Comparison of ENCODE assay signal across 21 mouse cellular contexts in the genomic region with DNA sequence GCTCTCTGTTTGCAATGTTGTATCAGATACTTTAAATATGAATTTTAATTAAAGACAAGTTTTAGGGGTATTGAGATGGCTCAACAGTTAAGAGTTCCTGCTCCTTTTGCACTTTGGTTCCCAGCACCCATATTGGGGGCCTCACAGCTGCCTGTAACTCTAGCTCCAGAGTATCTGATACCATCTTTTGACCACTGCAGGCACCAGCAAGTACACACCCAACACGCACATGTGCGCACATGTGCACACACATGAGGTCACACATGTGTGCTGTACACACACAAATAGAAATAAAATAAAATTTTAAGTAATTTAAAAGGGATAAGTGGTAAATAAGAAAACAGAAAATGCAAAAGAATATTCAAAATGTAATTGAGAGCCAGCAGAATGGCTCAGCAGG. TPM values are rescaled to one million over a fixed set of nuclear protein-coding genes. Genes with fewer than 3 reads are reported as not detected.
DNase-seq lines count a peak whose midpoint lies in the region; ATAC-seq and TF ChIP-seq lines count a peak whose summit lies in the region.
"Had no signal": no experiment of that assay in that cellular context is flagged by ENCODE, and none has a peak within 500 bp of the region (broad histone marks: within the 10 kb centered on the region; RNA-seq: fewer than 3 reads in every experiment).

No protein-coding gene starts in this region.

- no peaks in the 10 kb centered on the region for H3K27me3 ChIP-seq in liver, embryonic 12.5 days (replicated peaks)
- H3K27me3 ChIP-seq in liver, embryonic 11.5 days (replicated peaks; ENCODE audit: control insufficient read depth, insufficient read depth, low read length): no peaks in the 10 kb centered on the region
- H3K27me3 ChIP-seq in liver, embryonic 15.5 days: no peaks in the 10 kb centered on the region
- no peaks in the 10 kb centered on the region for H3K27me3 ChIP-seq in liver, postnatal 0 days (ENCODE audit: insufficient read depth, low read length)
- H3K27me3 ChIP-seq: CH12.LX, Patski had no signal

- no peak for TF ChIP-seq CTCF in liver, postnatal 0 days (IDR thresholded peaks at IDR 0.05; ENCODE audit: low read depth)

- ATAC-seq in liver, embryonic 12.5 days: 0 out of 2 replicates have a peak, but pooled peaks have one; percentile 51
- ATAC-seq in liver, embryonic 11.5 days (replicated peaks; ENCODE audit: low FRiP score): no peak; the same call in 1 of the 2 replicates
- ATAC-seq in liver, embryonic 15.5 days (ENCODE audit: insufficient read depth): 0 out of 2 replicates have a peak, but pooled peaks have one; percentile 37
- no peak for ATAC-seq in liver, postnatal 0 days
- ATAC-seq: activated CD4-positive, CD25-positive, alpha-beta regulatory T cell, adult 4 months; CD4-positive, CD25-positive, alpha-beta regulatory T cell, adult 4 months; Patski had no signal

- peaks cover 18% of the 10 kb centered on the region for H3K4me1 ChIP-seq in liver, embryonic 12.5 days
- H3K4me1 ChIP-seq in liver, embryonic 11.5 days (replicated peaks; ENCODE audit: control insufficient read depth, insufficient read depth, low read length): peaks cover 10% of the 10 kb centered on the region
- peaks cover 10% of the 10 kb centered on the region for H3K4me1 ChIP-seq in liver, embryonic 15.5 days (replicated peaks)
- H3K4me1 ChIP-seq in liver, postnatal 0 days (ENCODE audit: insufficient read depth): no peaks in the 10 kb centered on the region

- no peak overlapping the region for H3K27ac ChIP-seq in liver, embryonic 12.5 days
- no peak overlapping the region for H3K27ac ChIP-seq in liver, embryonic 11.5 days (ENCODE audit: low read depth, low read length)
- no peak overlapping the region for H3K27ac ChIP-seq in liver, embryonic 15.5 days (replicated peaks)
- H3K27ac ChIP-seq in liver, postnatal 0 days (ENCODE audit: low read depth): no peak overlapping the region

- H3K4me2 ChIP-seq in liver, embryonic 12.5 days: no peak overlapping the region
- H3K4me2 ChIP-seq in liver, embryonic 11.5 days: no peak overlapping the region
- no peak overlapping the region for H3K4me2 ChIP-seq in liver, embryonic 15.5 days
- H3K4me2 ChIP-seq in liver, postnatal 0 days (ENCODE audit: low read depth, low read length): no peak overlapping the region

- WGBS in liver, embryonic 12.5 days (ENCODE audit: insufficient replicate concordance): 61% methylated on average over 2 of the region's 2 CpGs
- WGBS in liver, embryonic 11.5 days: 74% methylated on average over 2 of the region's 2 CpGs
- 67% methylated on average over 2 of the region's 2 CpGs for WGBS in liver, embryonic 15.5 days (ENCODE audit: insufficient replicate concordance)
- 80% methylated on average over 2 of the region's 2 CpGs for WGBS in liver, postnatal 0 days (ENCODE audit: insufficient replicate concordance)

- peaks cover 16% of the 10 kb centered on the region for H3K36me3 ChIP-seq in liver, embryonic 12.5 days
- no peaks in the 10 kb centered on the region for H3K36me3 ChIP-seq in liver, embryonic 11.5 days (ENCODE audit: control insufficient read depth, insufficient read depth, low read length)
- 0 out of 2 replicates have a peak, but pooled peaks cover 3% of the 10 kb centered on the region for H3K36me3 ChIP-seq in liver, embryonic 15.5 days (replicated peaks)
- H3K36me3 ChIP-seq in liver, postnatal 0 days (replicated peaks; ENCODE audit: insufficient read depth, low read length): peaks cover 12% of the 10 kb centered on the region

- DNase-seq in heart, adult 11 months: peak; percentile 69
- DNase-seq in heart, postnatal 36 days: no peak
- DNase-seq in liver, embryonic 11.5 days (ENCODE audit: low spot score): no peak
- no peak for DNase-seq in liver, postnatal 0 days
- DNase-seq: adrenal gland, adult 2 months; adrenal gland, adult 8-10 months; adrenal gland, postnatal 10 days; adrenal gland, postnatal 14 days; adrenal gland, postnatal 25 days; adrenal gland, postnatal 36 days; B cell, adult 2 months; cerebellum, adult 11 months; cerebellum, adult 11-12 months; cerebellum, adult 18-20 months had no signal

- intact Hi-C loops in heart, postnatal 36 days (cut with DNase I): no loop called here

- no peaks in the 10 kb centered on the region for H3K9me3 ChIP-seq in liver, embryonic 12.5 days (replicated peaks)
- no peaks in the 10 kb centered on the region for H3K9me3 ChIP-seq in liver, embryonic 11.5 days (ENCODE audit: control insufficient read depth, low read length)
- no peaks in the 10 kb centered on the region for H3K9me3 ChIP-seq in liver, embryonic 15.5 days (replicated peaks)
- H3K9me3 ChIP-seq in liver, postnatal 0 days (ENCODE audit: low read length): no peaks in the 10 kb centered on the region
- H3K9me3 ChIP-seq: G1E had no signal

- H3K9ac ChIP-seq in liver, embryonic 12.5 days: no peak overlapping the region
- no peak overlapping the region for H3K9ac ChIP-seq in liver, embryonic 11.5 days (ENCODE audit: low read depth, low read length)
- no peak overlapping the region for H3K9ac ChIP-seq in liver, embryonic 15.5 days
- no peak overlapping the region for H3K9ac ChIP-seq in liver, postnatal 0 days (replicated peaks)

- H3K4me3 ChIP-seq in liver, embryonic 12.5 days: no peak overlapping the region
- H3K4me3 ChIP-seq in liver, embryonic 11.5 days (ENCODE audit: low read depth, low read length): no peak overlapping the region
- H3K4me3 ChIP-seq in liver, embryonic 15.5 days (replicated peaks): no peak overlapping the region
- H3K4me3 ChIP-seq in liver, postnatal 0 days (ENCODE audit: low read depth, low read length): no peak overlapping the region

- TF ChIP-seq EP300 in liver, postnatal 0 days (IDR thresholded peaks at IDR 0.05; ENCODE audit: low read depth): no peak

RNA-seq across cellular contexts. Expression of gene Washc3, which starts 27.1 kb away (rescaled TPM):
- total RNA-seq in heart, postnatal 36 days (2021): 10 to 100 TPM; 31.6 to 34.1 TPM
- polyA plus RNA-seq in liver, embryonic 12.5 days (2016; fragmentation: Nextera tagmentation; extraction: Ambion mirVana): 34.9 and 36.0 TPM in 2 replicates
- polyA plus RNA-seq in liver, embryonic 11.5 days (2014; fragmentation: Nextera tagmentation; extraction: Ambion mirVana): 56.6 and 58.7 TPM in 2 replicates
- 24.6 and 25.6 TPM in 2 replicates for polyA plus RNA-seq in liver, embryonic 15.5 days (2015; fragmentation: Nextera tagmentation; extraction: Ambion mirVana)
- 40.1 and 42.1 TPM in 2 replicates for polyA plus RNA-seq in liver, postnatal 0 days (2015; fragmentation: Nextera tagmentation; extraction: Ambion mirVana)

Comparison
In these comparisons a context has a peak if more than half of its experiments do, and no peak if none do; other contexts are left out.
1. ATAC-seq: peak in liver, embryonic 12.5 days (single experiment) and liver, embryonic 15.5 days (single experiment); none in liver, embryonic 11.5 days (single experiment) and liver, postnatal 0 days (single experiment).